Mouse (Mus musculus): ENCODE results near the gene Igsf21. TPM values are rescaled to one million over a fixed set of nuclear protein-coding genes. Genes with fewer than 3 reads are reported as not detected.

Gene Igsf21
- total RNA-seq, 2 experiments from 2014 or later, result 55.4 to 72.1 TPM

GRCm38 (mm10) chr4:140242291-140242690 lies 4.3 kb downstream of the Igsf21 start:
- no peak for DNase-seq (ENCODE audit: low spot score in 2 of 2)

- no peak for DNase-seq (ENCODE audit: low spot score in 2 of 2)
Observed at GRCm38 (mm10) chr4:140237305-140237741, 9.3 kb downstream of the Igsf21 start.

- no peak for DNase-seq (ENCODE audit: low spot score in 2 of 2)
Observed at GRCm38 (mm10) chr4:140235361-140236153, 11.0 kb downstream of the Igsf21 start.

GRCm38 (mm10) chr4:140234412-140235205 lies 12.0 kb downstream of the Igsf21 start:
- peak in 1 of 2 experiments; percentile 52 for DNase-seq (ENCODE audit: low spot score in 2 of 2)

GRCm38 (mm10) chr4:140227837-140228236 lies 18.7 kb downstream of the Igsf21 start:
- DNase-seq (ENCODE audit: low spot score in 2 of 2), result no peak

- peak in 1 of 2 experiments; percentile 57 for DNase-seq (ENCODE audit: low spot score in 2 of 2)
Observed at GRCm38 (mm10) chr4:140225204-140225603, 21.4 kb downstream of the Igsf21 start.

GRCm38 (mm10) chr4:140224451-140224850 lies 22.1 kb downstream of the Igsf21 start:
- peak; percentile 32 to 47 for DNase-seq (ENCODE audit: low spot score in 2 of 2)

GRCm38 (mm10) chr4:140223067-140223466 lies 23.5 kb downstream of the Igsf21 start:
- DNase-seq (ENCODE audit: low spot score in 2 of 2), result no peak

- no peak for DNase-seq (ENCODE audit: low spot score in 2 of 2)
Observed at GRCm38 (mm10) chr4:140220326-140221093, 26.1 kb downstream of the Igsf21 start.

- no peak for DNase-seq (ENCODE audit: low spot score in 2 of 2)
Observed at GRCm38 (mm10) chr4:140218853-140219852, 27.4 kb downstream of the Igsf21 start.

- no peak for DNase-seq (ENCODE audit: low spot score in 2 of 2)
Observed at GRCm38 (mm10) chr4:140218384-140218783, 28.2 kb downstream of the Igsf21 start.

- no peak for DNase-seq (ENCODE audit: low spot score in 2 of 2)
Observed at GRCm38 (mm10) chr4:140217934-140218333, 28.6 kb downstream of the Igsf21 start.

- DNase-seq (ENCODE audit: low spot score in 2 of 2), result no peak
Observed at GRCm38 (mm10) chr4:140216096-140216495, 30.5 kb downstream of the Igsf21 start.

GRCm38 (mm10) chr4:140215205-140215604 lies 31.4 kb downstream of the Igsf21 start:
- no peak for DNase-seq (ENCODE audit: low spot score in 2 of 2)

GRCm38 (mm10) chr4:140214406-140214805 lies 32.2 kb downstream of the Igsf21 start:
- no peak for DNase-seq (ENCODE audit: low spot score in 2 of 2)

- no peak for DNase-seq (ENCODE audit: low spot score in 2 of 2)
Observed at GRCm38 (mm10) chr4:140210129-140210890, 36.3 kb downstream of the Igsf21 start.

GRCm38 (mm10) chr4:140205811-140206231 lies 40.8 kb downstream of the Igsf21 start:
- DNase-seq (ENCODE audit: low spot score in 2 of 2), result peak; percentile 58 to 66

GRCm38 (mm10) chr4:140204775-140205174 lies 41.8 kb downstream of the Igsf21 start:
- no peak for DNase-seq (ENCODE audit: low spot score in 2 of 2)

- DNase-seq (ENCODE audit: low spot score in 2 of 2), result no peak
Observed at GRCm38 (mm10) chr4:140203696-140204272, 42.8 kb downstream of the Igsf21 start.

All from left cerebral cortex, adult 18-20 months (tissue).